Mouse (Mus musculus): ENCODE results near the gene 1700020A23Rik. TPM values are rescaled to one million over a fixed set of nuclear protein-coding genes. Genes with fewer than 3 reads are reported as not detected.
A peak's percentile ranks its signal among the peaks of the same experiment; 100 is the strongest.

The 1700020A23Rik gene
- polyA plus RNA-seq, 1 experiment from 2014 or later, result 0.25 TPM

GRCm38 (mm10) chr2:130390993-130391625 lies 13.9 kb upstream of the 1700020A23Rik start:
- Histone ChIP-seq H3K36me3 (peaks cover 33% of the 10 kb centered on the region), H3K4me3 (no peak overlapping the region), H3K27me3 (ENCODE audit: insufficient read depth, poor library complexity, severe bottlenecking) (no peaks in the 10 kb centered on the region), H3K4me1 (replicated peaks) (peaks cover 2% of the 10 kb centered on the region), H3K27ac (no peak overlapping the region), H3K9me3 (no peaks in the 10 kb centered on the region)
- 87% methylated on average over 11 of the region's 11 CpGs for WGBS
- no peak for DNase-seq (ENCODE audit: low spot score)

DNA sequence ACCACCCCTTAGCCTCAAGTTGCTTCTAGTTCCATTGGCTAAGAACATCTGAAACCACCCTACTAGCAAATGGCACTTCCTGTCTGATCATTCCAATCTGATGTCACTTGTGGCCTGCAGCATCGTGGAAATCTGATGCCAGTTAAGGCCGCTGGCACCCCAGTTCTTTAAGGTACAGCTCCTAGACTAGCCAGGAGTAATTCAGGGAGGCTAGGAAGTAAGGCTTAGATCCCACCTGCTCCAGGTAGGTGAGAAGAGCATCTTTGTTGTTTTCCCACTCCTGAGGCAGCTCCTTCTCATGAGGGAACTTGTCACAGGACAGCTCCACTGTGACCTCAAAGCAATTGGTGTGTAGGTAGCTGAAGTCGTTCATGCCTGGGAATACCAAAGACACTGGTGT lies 12.2 kb upstream of the 1700020A23Rik start:
- 88% methylated on average over 3 of the region's 3 CpGs for WGBS
- no peak overlapping the region for H3K4me3 ChIP-seq
- no peaks in the 10 kb centered on the region for H3K9me3 ChIP-seq
- peaks cover 33% of the 10 kb centered on the region for H3K36me3 ChIP-seq
- H3K27me3 ChIP-seq (ENCODE audit: insufficient read depth, poor library complexity, severe bottlenecking), result peaks cover 2% of the 10 kb centered on the region
- H3K4me1 ChIP-seq (replicated peaks), result peaks cover 20% of the 10 kb centered on the region
- no peak overlapping the region for H3K27ac ChIP-seq
- no peak for DNase-seq (ENCODE audit: low spot score)

- H3K4me3 ChIP-seq, result no peak overlapping the region
- no peak for DNase-seq (ENCODE audit: low spot score)
These were observed 9.4 kb upstream of the 1700020A23Rik start for GRCm38 (mm10) chr2:130395696-130396095.

DNA sequence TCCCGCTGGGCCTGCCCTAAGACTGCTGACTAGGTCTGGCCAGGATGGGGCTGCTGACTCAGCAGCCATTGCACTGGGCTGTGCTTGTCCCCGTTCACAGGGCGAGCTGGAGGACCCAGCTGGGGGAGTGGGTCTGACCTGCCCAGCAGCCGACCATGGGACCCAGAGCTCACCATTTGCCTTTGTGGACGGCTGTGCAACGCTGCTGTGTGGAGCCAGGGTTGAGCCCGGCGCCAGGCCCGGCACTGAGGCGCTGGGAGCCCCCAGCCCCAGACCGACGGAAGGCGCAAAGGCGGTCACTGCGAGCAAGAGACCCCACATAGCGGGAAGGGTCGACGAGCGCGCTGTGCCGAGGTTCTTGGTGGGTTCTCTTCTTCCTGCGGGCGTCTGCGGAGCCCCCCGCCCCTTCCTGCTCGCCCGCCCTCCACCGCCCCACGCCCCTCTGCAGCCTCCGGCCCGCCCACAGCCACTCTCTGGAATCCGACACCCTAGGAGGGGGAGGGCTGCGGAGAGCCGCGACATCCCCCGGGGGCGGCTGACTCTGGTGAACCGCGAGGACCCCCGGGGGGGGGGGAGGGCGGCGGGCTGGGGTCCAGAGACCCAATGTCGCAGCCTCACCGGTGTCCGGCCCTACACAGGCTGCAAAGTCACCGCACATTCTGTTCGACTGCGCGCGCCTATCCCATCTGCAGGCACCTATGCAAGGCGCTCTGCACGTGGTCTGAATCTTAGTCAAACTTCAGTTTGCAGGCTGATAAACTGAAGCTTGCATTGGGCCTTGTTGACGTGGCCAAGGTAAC lies 7.7 kb upstream of the 1700020A23Rik start, which contains the start of gene Cpxm1:
Cpxm1 (minus strand) TSS at position 389 of the 800 bp plus-strand sequence.
- Histone ChIP-seq H3K4me1 (replicated peaks) (peaks cover 36% of the 10 kb centered on the region), H3K36me3 (peaks cover 23% of the 10 kb centered on the region), H3K9me3 (no peaks in the 10 kb centered on the region), H3K27me3 (ENCODE audit: insufficient read depth, poor library complexity, severe bottlenecking) (peaks cover 19% of the 10 kb centered on the region), H3K4me3 (peak within 1 kb of the TSS; percentile 70), H3K27ac (peak within 1 kb of the TSS; percentile 90)
- under 1% methylated on average over 51 of the region's 53 CpGs for WGBS
- peak; percentile 81 for DNase-seq (ENCODE audit: low spot score)

More at GRCm38 (mm10) chr2:130395696-130396095, 9.4 kb upstream of the 1700020A23Rik start:
- Histone ChIP-seq H3K27me3 (ENCODE audit: insufficient read depth, poor library complexity, severe bottlenecking) (peaks cover 19% of the 10 kb centered on the region), H3K4me1 (replicated peaks) (peaks cover 29% of the 10 kb centered on the region), H3K36me3 (peaks cover 29% of the 10 kb centered on the region), H3K9me3 (no peaks in the 10 kb centered on the region), H3K27ac (no peak overlapping the region)
- WGBS, result 94% methylated on average over 11 of the region's 11 CpGs

DNA sequence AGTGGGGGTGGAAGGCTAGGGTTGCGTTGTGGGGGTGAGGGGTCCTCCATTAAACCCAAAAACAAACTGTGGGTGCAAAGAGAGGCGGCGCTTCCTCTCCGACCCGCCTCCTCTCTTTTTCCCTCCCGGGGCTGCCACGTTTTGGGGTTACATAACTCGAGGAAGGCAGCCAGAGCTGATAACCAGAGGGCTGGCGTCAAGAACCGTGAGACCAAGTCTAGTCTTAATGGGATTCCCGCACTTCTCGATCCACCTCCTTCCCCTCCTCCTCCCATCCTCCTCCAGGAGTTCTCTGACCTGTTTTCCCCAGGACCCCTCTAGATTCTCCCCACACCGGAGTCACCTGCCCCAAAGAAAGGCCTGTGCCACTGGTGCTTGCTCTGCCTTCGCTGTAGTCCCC lies 7.0 kb upstream of the 1700020A23Rik start:
- 16% methylated on average over 14 of the region's 14 CpGs for WGBS
- Histone ChIP-seq H3K27me3 (ENCODE audit: insufficient read depth, poor library complexity, severe bottlenecking) (peaks cover 19% of the 10 kb centered on the region), H3K4me3 (peak overlapping the region; percentile 70), H3K9me3 (no peaks in the 10 kb centered on the region), H3K4me1 (replicated peaks) (peaks cover 36% of the 10 kb centered on the region), H3K27ac (peak overlapping the region; percentile 90), H3K36me3 (peaks cover 18% of the 10 kb centered on the region)
- peak; percentile 8 for DNase-seq (ENCODE audit: low spot score)

DNA sequence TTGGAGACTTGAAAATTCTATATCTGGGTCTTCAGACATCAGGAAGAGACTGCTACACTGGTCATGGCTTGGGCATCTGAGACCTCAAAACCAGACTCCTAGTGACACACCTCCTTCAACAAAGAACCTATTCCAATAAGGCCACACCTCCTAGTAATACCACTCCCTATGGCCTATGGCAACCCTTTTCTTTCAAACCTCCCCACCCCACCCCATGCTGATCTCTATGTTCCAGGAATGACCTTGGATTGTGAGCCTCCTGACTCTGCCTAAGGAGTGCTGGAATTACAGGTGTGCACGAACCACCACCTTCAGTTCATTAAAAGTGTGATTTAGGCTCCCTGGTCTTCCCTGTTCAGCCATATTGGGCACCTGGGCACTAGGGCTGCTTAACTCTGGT lies 5.0 kb upstream of the 1700020A23Rik start:
- Histone ChIP-seq H3K36me3 (no peaks in the 10 kb centered on the region), H3K9me3 (no peaks in the 10 kb centered on the region), H3K27me3 (ENCODE audit: insufficient read depth, poor library complexity, severe bottlenecking) (peaks cover 19% of the 10 kb centered on the region), H3K27ac (no peak overlapping the region), H3K4me1 (replicated peaks) (peaks cover 36% of the 10 kb centered on the region), H3K4me3 (no peak overlapping the region)
- WGBS, result 92% methylated on average over 1 of the region's 1 CpGs
- no peak for DNase-seq (ENCODE audit: low spot score)

GRCm38 (mm10) chr2:130401891-130402290 lies 3.2 kb upstream of the 1700020A23Rik start:
- Histone ChIP-seq H3K9me3 (no peaks in the 10 kb centered on the region), H3K27me3 (ENCODE audit: insufficient read depth, poor library complexity, severe bottlenecking) (peaks cover 32% of the 10 kb centered on the region), H3K4me1 (replicated peaks) (peaks cover 32% of the 10 kb centered on the region), H3K27ac (no peak overlapping the region), H3K4me3 (no peak overlapping the region), H3K36me3 (no peaks in the 10 kb centered on the region)
- no peak for DNase-seq (ENCODE audit: low spot score)
- 81% methylated on average over 4 of the region's 4 CpGs for WGBS

DNA sequence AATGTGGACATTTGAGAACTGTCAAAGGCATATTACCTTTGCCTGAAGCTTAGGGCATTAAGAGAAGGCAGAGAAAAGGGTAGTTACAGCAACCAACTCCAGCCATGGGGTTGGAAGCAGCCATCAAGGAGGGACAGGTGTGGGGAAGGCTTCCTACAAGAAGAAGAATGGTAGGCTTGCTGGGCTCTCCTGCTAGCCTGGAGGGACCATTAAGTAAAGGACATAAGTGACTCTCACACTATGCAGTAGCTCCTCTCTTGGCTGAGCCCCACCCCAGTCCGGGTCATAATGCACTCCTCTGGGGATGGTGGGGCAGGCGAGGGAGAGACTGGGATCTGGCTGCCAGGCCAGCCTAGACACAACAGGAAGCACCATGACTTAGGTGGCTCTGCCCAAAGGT lies 1.1 kb downstream of the 1700020A23Rik start, which contains the start of gene Tmem239:
Tmem239 (plus strand) TSS at position 301 of the 400 bp plus-strand sequence.
- no peaks in the 10 kb centered on the region for H3K36me3 ChIP-seq
- no peaks in the 10 kb centered on the region for H3K9me3 ChIP-seq
- peaks cover 18% of the 10 kb centered on the region for H3K4me1 ChIP-seq (replicated peaks)
- H3K27me3 ChIP-seq (ENCODE audit: insufficient read depth, poor library complexity, severe bottlenecking), result peaks cover 13% of the 10 kb centered on the region
- WGBS, result 83% methylated on average over 2 of the region's 2 CpGs
- H3K4me3 ChIP-seq, result no peak within 1 kb of the TSS
- H3K27ac ChIP-seq, result peak within 1 kb of the TSS; percentile 23; the same call in 1 of the 2 replicates
- DNase-seq (ENCODE audit: low spot score), result no peak

- no peaks in the 10 kb centered on the region for H3K36me3 ChIP-seq
- H3K27ac ChIP-seq, result no peak overlapping the region
- WGBS, result 20% methylated on average over 6 of the region's 6 CpGs
- H3K27me3 ChIP-seq (ENCODE audit: insufficient read depth, poor library complexity, severe bottlenecking), result peaks cover 13% of the 10 kb centered on the region
- no peaks in the 10 kb centered on the region for H3K9me3 ChIP-seq
- H3K4me1 ChIP-seq (replicated peaks), result peaks cover 23% of the 10 kb centered on the region
- H3K4me3 ChIP-seq, result no peak overlapping the region
- DNase-seq (ENCODE audit: low spot score), result peak; percentile 69
These were observed 3.1 kb downstream of the 1700020A23Rik start for GRCm38 (mm10) chr2:130408194-130408593.

DNA sequence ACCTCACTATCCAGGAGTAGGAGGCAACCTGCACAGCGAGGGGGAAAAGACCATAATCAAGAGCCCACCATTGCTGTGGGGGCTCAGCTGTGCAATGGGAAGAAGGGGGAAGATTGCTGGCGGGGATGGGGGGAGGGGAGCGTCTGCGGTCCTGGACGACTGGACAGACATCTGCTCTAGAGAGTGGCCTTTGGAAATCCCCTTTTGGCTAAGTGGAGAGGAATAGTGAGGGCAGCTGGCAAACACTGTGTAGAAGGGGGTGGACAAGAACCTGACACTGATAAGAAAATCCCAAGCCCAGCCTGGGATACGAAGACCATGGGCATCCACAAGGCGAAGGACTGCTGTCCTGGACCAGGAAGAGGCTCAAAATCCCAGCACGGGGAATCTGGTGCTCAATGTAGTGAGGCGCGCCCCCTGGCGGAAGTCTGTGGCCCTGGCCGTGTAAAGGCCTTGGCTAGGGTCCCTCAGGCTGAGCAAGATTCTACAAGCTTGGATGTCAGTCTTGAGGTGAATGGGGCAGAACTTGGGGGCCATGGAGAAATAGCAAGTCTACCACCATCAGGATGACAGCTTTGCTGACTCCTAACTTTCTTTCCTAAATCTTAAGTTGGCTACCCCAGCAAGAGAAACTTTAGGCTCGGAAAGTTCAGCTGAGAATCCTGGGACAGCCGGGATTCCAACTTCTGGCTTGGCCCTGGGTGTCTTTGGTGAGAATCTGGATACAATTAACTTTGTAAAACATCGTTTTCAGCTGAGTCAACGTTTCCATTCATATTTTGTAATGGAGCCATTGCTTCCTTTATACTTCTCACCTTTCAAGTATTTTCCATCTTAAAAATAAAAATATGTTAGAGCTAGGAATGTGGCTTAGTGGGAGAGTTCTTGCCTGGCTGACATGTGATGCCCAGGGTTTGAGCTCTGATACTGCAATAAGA lies 6.8 kb downstream of the 1700020A23Rik start:
- no peak overlapping the region for H3K4me3 ChIP-seq
- no peak overlapping the region for H3K27ac ChIP-seq
- H3K9me3 ChIP-seq, result no peaks in the 10 kb centered on the region
- peak; percentile 88 for DNase-seq (ENCODE audit: low spot score)
- 0 out of 2 replicates have a peak, but pooled peaks cover under 1% of the 10 kb centered on the region for H3K27me3 ChIP-seq (ENCODE audit: insufficient read depth, poor library complexity, severe bottlenecking)
- H3K36me3 ChIP-seq, result no peaks in the 10 kb centered on the region
- peaks cover 17% of the 10 kb centered on the region for H3K4me1 ChIP-seq (replicated peaks)
- 40% methylated on average over 16 of the region's 16 CpGs for WGBS

- Histone ChIP-seq H3K4me1 (replicated peaks) (peaks cover 17% of the 10 kb centered on the region), H3K27me3 (ENCODE audit: insufficient read depth, poor library complexity, severe bottlenecking) (no peaks in the 10 kb centered on the region), H3K36me3 (no peaks in the 10 kb centered on the region), H3K4me3 (no peak overlapping the region), H3K9me3 (no peaks in the 10 kb centered on the region), H3K27ac (no peak overlapping the region)
- 87% methylated on average over 3 of the region's 3 CpGs for WGBS
- DNase-seq (ENCODE audit: low spot score), result no peak
These were observed 7.7 kb downstream of the 1700020A23Rik start for GRCm38 (mm10) chr2:130412775-130413174.

- Histone ChIP-seq H3K27ac (no peak overlapping the region), H3K9me3 (no peaks in the 10 kb centered on the region), H3K36me3 (peaks cover 10% of the 10 kb centered on the region), H3K4me3 (no peak overlapping the region), H3K27me3 (ENCODE audit: insufficient read depth, poor library complexity, severe bottlenecking) (no peaks in the 10 kb centered on the region), H3K4me1 (replicated peaks) (peaks cover 8% of the 10 kb centered on the region)
- 74% methylated on average over 6 of the region's 6 CpGs for WGBS
- no peak for DNase-seq (ENCODE audit: low spot score)
These were observed 9.2 kb downstream of the 1700020A23Rik start for GRCm38 (mm10) chr2:130414094-130414856.

Data from hindbrain, embryonic 10.5 days (tissue).